Mouse (Mus musculus) brain, embryonic 14.5 days (tissue): ENCODE measurements at regions not wholly inside any gene's neighbourhood (a gene's known extent, or its start where the extent isn't known, plus 50 kb on each side); places are given as distances from the start of the nearest gene placed in this dataset.
A peak's percentile ranks its signal among the peaks of the same experiment; 100 is the strongest.

ENCODE experiments used
- DNase-seq: peaks from one replicate; pipeline ENCODE4 v3.0.0-alpha.2; 2011; ENCODE audit warnings: low read depth
- CTCF ChIP-seq: fragments of 200-500 bp; IDR thresholded peaks from 2 replicates; pipeline ENCODE4 v1.5.1; 2012; ENCODE audit warnings: inconsistent platforms, mild to moderate bottlenecking, moderate library complexity, borderline replicate concordance; ENCODE audit not compliant: insufficient read depth, insufficient read length; ENCODE audit errors: extremely low read depth
- POLR2A ChIP-seq: fragments of 200-500 bp; IDR thresholded peaks from 2 replicates; pipeline ENCODE4 v1.6.1; 2012; ENCODE audit warnings: mild to moderate bottlenecking, inconsistent platforms, borderline replicate concordance; ENCODE audit not compliant: poor library complexity, insufficient read depth, insufficient read length, severe bottlenecking; ENCODE audit errors: extremely low read depth

DNA sequence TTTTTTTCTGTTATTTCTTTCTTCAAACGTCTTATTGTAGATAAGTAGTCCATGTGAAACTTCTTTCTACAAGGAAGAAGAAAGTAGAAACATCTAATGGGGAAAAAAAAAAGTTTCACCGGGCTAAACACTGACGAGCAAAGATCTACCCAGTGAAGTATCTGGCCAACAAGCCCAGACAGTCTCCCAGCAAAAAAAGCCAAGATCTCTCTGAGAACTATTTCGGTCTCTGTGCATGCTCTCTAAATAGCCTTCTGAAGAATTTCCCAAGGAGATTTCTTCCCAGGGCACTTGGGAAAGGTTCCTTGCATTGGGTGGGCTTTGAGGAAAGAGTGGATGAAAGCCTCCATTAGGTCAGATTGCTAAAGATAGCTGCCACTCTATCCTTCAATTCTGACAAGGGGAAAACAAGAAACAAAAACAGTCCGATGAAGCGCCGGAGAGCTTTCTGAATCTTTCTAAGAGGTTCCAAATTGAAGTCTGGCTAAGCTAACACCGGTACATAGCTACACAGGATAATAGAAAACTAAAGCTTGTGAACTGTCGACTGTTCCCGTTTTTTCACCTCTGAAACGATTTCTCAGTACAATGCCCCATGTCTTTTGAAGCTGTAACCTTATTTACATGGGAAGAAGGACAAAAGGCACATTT is 561.0 kb upstream of the Mef2c start:
- DNase-seq: peak; percentile 21
- TF ChIP-seq CTCF (no peak), POLR2A (no peak)

- DNase-seq: no peak
- TF ChIP-seq POLR2A (no peak), CTCF (no peak)
These were observed 556.9 kb upstream of the Mef2c start for GRCm38 (mm10) chr13:82946931-82947330.

DNA sequence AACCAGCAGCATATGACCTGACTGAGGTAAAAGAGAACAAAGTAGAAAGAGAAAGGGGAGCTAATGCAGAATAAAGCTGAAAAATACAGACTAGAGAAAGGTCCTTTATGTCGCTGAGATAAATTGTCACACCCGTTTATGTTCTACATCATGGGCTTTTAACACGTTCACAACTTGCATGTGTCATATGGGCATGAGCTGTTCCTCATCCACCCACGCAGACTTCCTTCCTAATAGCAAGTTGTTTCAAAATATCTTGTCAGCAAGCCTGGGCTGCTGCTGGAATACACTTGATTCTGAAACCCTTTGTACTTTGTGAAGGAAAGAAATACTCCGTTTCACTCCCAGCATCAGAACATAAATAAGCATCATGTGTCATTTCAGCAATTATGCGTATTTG is 554.3 kb upstream of the Mef2c start:
- peak; percentile 16 for DNase-seq
- TF ChIP-seq CTCF (no peak), POLR2A (no peak)

DNA sequence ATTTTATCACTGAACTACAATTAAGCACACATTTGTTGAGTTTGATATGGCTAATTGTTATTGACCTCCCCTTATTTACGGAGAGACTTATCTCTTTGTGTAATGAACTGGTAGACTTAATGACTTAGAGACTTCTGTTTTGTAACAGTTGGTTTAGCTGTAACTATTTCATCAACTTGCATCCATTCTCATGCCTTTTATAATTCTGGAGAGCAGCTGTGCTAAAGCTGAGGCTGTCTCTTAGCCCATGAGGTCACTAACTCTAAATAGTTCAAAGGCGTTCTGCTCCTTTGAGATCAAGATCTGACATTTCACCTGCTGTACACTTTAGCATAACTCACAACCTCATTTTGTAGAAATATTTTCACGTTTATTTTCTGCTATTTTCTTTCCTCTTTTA is 541.5 kb upstream of the Mef2c start:
- DNase-seq: no peak
- TF ChIP-seq POLR2A: no peak
- no peak for TF ChIP-seq CTCF

DNA sequence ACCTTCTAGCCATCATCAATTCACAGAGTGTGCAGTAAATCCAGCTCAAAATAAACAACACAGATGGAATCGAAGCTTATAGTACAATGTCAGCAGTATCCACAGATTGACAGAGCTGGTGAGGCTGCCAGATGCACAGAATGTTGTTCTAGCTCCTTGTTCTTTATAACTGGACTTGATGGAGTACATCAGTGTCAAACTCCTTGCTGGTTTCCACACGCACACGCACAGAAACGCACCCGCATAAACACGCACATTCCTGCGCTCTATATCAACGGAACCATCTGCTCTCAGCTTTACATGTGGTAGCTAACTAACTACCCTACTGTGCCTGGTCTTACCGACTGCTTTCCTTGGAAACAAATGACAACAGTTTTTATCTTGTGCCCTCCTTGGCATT is 532.1 kb upstream of the Mef2c start:
- TF ChIP-seq CTCF (no peak), POLR2A (no peak)
- DNase-seq: peak; percentile 80

DNA sequence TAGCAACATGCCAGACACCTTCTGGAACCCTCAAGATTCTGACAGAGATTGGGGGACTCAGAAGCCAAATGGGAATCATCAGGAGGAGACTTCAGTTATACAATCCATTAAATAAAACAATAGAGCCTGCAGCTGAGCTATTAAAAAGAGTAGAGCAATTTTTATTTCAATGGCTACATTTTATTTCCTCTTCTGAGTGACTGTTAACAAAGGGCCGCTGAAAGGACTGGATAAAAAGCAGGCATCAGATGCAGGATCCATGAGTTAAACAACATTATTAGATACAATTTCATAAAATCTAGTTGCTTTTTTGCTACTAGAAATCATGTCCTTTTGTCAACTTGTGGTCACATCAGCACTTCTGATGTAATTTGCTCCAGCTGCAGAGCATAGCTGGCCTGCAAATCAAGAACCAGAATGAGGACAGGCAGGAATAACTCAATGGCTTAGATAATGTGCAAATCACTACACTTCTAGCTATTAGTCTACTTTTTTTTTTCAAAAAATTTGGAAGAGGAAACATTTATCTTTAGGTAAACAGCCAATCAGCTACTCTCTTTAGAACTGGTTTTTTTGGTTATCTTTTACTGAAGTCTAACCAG is 529.5 kb upstream of the Mef2c start:
- TF ChIP-seq CTCF (no peak), POLR2A (no peak)
- peak; percentile 66 for DNase-seq

DNA sequence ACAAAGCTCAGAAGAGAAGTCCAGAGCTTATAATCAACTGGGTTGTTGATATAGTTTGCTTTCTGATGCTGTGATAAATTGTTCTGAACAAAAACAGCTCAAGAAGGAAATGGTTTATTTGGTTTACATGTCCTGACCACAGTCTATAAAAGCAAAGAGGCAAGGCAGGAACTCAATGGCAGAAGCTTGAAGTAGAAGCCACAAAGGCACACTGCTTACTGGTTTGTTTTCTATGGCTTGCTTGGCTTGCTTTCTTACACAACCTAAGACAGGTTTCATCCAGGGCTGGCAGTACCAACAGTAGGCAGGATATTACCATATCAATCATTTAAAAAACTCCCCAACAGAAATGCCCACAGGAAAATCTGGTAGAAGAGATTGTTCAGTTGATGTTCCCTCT is 502.7 kb upstream of the Mef2c start:
- DNase-seq: no peak
- TF ChIP-seq CTCF: no peak
- TF ChIP-seq POLR2A: no peak

- no peak for TF ChIP-seq POLR2A
- DNase-seq: peak; percentile 45
These were observed 487.1 kb upstream of the Mef2c start for GRCm38 (mm10) chr13:83016686-83017085.

DNA sequence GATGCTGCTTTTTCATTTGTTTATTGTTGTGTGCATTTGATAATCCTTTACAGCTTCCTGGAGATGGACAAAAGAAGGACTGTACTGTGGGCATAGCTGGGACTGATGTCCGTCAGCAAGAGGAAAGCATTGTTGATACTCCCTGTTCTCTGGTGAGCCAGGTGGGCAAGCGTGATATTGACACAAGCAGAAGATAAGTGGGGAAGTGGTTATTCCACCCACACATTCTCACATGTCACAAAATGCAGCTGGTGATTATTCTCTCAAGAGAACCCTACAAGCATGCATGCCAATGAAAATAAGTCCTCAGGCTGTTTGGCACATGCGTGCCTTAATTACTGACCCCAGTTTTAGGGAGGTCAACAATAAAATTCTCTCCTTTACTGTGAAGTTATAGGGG is 483.0 kb upstream of the Mef2c start:
- peak; percentile 38 for DNase-seq
- TF ChIP-seq CTCF (no peak), POLR2A (no peak)

- no peak for TF ChIP-seq POLR2A
- TF ChIP-seq CTCF: no peak
- no peak for DNase-seq
These were observed 479.9 kb upstream of the Mef2c start for GRCm38 (mm10) chr13:83023972-83024371.

- DNase-seq: no peak
- no peak for TF ChIP-seq POLR2A
- TF ChIP-seq CTCF: no peak
These were observed 467.9 kb upstream of the Mef2c start for GRCm38 (mm10) chr13:83035962-83036361.

DNA sequence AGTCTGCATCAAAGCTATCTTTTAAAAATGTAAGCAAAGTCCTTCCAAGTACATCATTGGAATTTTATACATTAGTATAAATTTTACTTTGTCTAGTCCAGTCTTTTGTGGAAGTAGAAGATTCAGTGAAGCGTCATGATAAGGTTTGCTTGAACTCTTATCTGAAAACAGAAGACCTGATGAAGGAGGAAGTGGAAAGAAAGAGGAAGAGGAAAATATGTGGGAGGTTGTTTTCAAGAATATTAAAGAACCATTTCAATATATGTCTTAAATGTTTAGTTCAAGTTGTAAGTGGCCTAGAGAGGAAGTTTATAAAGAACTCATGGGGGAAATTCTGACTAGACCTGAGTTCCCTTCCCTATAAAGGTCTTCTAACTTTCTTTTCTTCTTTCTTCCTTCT is 462.3 kb upstream of the Mef2c start:
- no peak for DNase-seq
- no peak for TF ChIP-seq POLR2A
